Mouse (Mus musculus) CH12.LX (cell line): Measurements from ENCODE around the gene Irf2bp2.

Experiments
- CTCF ChIP-seq, 2 experiments: IDR thresholded peaks in 1 of 2; conservative IDR thresholded peaks in 1 of 2; 2 replicates each; pipeline ENCODE4 v1.5.1; 2011 to 2012; ENCODE audit warnings: low read depth in 2 of 2, low read length in 2 of 2, improper control_type of control experiment in 1 of 2, inconsistent platforms in 1 of 2, mild to moderate bottlenecking in 1 of 2, moderate library complexity in 1 of 2
- E2F4 ChIP-seq: IDR thresholded peaks from 2 replicates; pipeline ENCODE4 v1.6.1; 2011; ENCODE audit warnings: low read depth, low read length, improper control_type of control experiment; ENCODE audit not compliant: insufficient replicate concordance
- EP300 ChIP-seq: IDR thresholded peaks from 2 replicates; pipeline ENCODE4 v1.6.1; 2011; ENCODE audit warnings: low read length, improper control_type of control experiment
- MAFK ChIP-seq: IDR thresholded peaks from 2 replicates; pipeline ENCODE4 v1.6.1; 2011; ENCODE audit warnings: low read length, improper control_type of control experiment; ENCODE audit not compliant: insufficient replicate concordance
- POLR2A ChIP-seq: IDR thresholded peaks from 2 replicates; pipeline ENCODE4 v1.6.1; 2011; ENCODE audit warnings: low read depth, mild to moderate bottlenecking, improper control_type of control experiment, low read length
- POLR2AphosphoS2 ChIP-seq: IDR thresholded peaks from 2 replicates; pipeline ENCODE4 v1.6.1; 2011; ENCODE audit warnings: low read depth, low read length, improper control_type of control experiment
- RCOR1 ChIP-seq: conservative IDR thresholded peaks from 2 replicates; pipeline ENCODE4 v1.6.1; 2012; ENCODE audit warnings: low read depth, mild to moderate bottlenecking, inconsistent platforms, low read length, improper control_type of control experiment
- TCF12 ChIP-seq: IDR thresholded peaks from 2 replicates; pipeline ENCODE4 v1.6.1; 2014; ENCODE audit warnings: low read depth, mild to moderate bottlenecking, inconsistent platforms, low read length, improper control_type of control experiment
- ZC3H11A ChIP-seq: IDR thresholded peaks from 2 replicates; pipeline ENCODE4 v1.6.1; 2012; ENCODE audit warnings: low read depth, mild to moderate bottlenecking, inconsistent platforms, low read length, improper control_type of control experiment
- ZKSCAN1 ChIP-seq: IDR thresholded peaks from 2 replicates; pipeline ENCODE4 v1.6.1; 2012; ENCODE audit warnings: low read depth, inconsistent platforms, low read length, improper control_type of control experiment, borderline replicate concordance

DNA sequence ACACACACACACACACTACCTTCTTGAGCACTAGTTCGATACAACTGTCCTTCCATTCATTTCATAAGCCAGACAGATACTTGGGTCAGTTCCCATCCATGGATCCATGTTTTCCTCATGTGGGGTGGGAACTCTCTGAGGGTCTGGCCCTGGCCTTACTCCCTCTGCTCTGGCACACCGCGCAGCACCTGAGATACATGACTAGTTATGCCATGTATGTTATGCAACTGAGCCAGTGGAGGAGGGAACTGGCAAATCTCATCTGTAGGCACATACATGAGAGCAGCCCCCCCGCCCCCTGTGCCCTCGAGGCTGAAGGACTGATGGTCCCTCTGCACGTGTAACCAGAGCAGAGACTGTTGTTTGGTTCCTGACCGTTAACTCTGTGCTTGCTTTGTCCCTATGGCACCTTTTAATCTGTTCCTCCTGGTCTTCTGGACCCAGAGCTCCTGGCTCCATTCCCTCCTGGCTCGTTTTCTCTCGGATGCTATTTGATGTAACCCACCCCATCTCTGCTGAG is 23.2 kb downstream of the Irf2bp2 start:
- TF ChIP-seq ZKSCAN1 (no peak), E2F4 (no peak), MAFK (no peak), POLR2A (no peak), CTCF (conservative IDR thresholded peaks at IDR 0.05 in 1 of 2, IDR thresholded peaks at IDR 0.05 in 1 of 2; ENCODE audit: low read depth in 2 of 2, low read length in 2 of 2) (no peak), RCOR1 (no peak), ZC3H11A (no peak), EP300 (no peak), TCF12 (no peak), POLR2AphosphoS2 (no peak)
